Mouse (Mus musculus): Measurements from ENCODE around the gene Fkbp5. TPM values are rescaled to one million over a fixed set of nuclear protein-coding genes. Genes with fewer than 3 reads are reported as not detected.

Fkbp5 gene
- polyA plus RNA-seq, 1 experiment from 2014 or later = 26.9 TPM

GRCm38 (mm10) chr17:28386150-28386905 lies 131.0 kb downstream of the Fkbp5 start:
- Histone ChIP-seq H3K4me2 (replicated peaks; ENCODE audit: low read depth, low read length) (peak overlapping the region; percentile 30; the same call in 1 of the 2 replicates), H3K27me3 (replicated peaks; ENCODE audit: insufficient read depth, low read length) (peaks cover 6% of the 10 kb centered on the region; the same call in 1 of the 2 replicates), H3K4me1 (ENCODE audit: insufficient read depth, low read depth, low read length) (no peaks in the 10 kb centered on the region), H3K9ac (replicated peaks; ENCODE audit: low read depth) (no peak overlapping the region), H3K4me3 (ENCODE audit: low read depth, low read length) (no peak overlapping the region), H3K27ac (ENCODE audit: low read length) (no peak overlapping the region), H3K9me3 (ENCODE audit: low read length) (no peaks in the 10 kb centered on the region), H3K36me3 (ENCODE audit: insufficient read depth, low read length) (no peaks in the 10 kb centered on the region)
- WGBS = 4% methylated on average over 23 of the region's 23 CpGs
- peak; percentile 77 for DNase-seq (ENCODE audit: low spot score)
- peak; percentile 49 for ATAC-seq
- TF ChIP-seq CTCF (IDR thresholded peaks at IDR 0.05) (peak; percentile 89), EP300 (IDR thresholded peaks at IDR 0.05) (no peak)

GRCm38 (mm10) chr17:28384298-28384697 lies 133.0 kb downstream of the Fkbp5 start:
- DNase-seq (ENCODE audit: low spot score) (no peak), ATAC-seq (no peak)
- no peaks in the 10 kb centered on the region for H3K36me3 ChIP-seq (ENCODE audit: insufficient read depth, low read length)
- no peak overlapping the region for H3K4me3 ChIP-seq (ENCODE audit: low read depth, low read length)
- 73% methylated on average over 4 of the region's 4 CpGs for WGBS
- no peaks in the 10 kb centered on the region for H3K4me1 ChIP-seq (ENCODE audit: insufficient read depth, low read depth, low read length)
- H3K9me3 ChIP-seq (ENCODE audit: low read length) = no peaks in the 10 kb centered on the region
- peak; percentile 62 for TF ChIP-seq CTCF (IDR thresholded peaks at IDR 0.05)
- TF ChIP-seq EP300 (IDR thresholded peaks at IDR 0.05) = no peak
- H3K27ac ChIP-seq (ENCODE audit: low read length) = no peak overlapping the region
- H3K4me2 ChIP-seq (replicated peaks; ENCODE audit: low read depth, low read length) = no peak overlapping the region
- no peak overlapping the region for H3K9ac ChIP-seq (replicated peaks; ENCODE audit: low read depth)
- H3K27me3 ChIP-seq (replicated peaks; ENCODE audit: insufficient read depth, low read length) = peaks cover 6% of the 10 kb centered on the region; the same call in 1 of the 2 replicates

GRCm38 (mm10) chr17:28380255-28380654 lies 137.1 kb downstream of the Fkbp5 start:
- Histone ChIP-seq H3K27ac (ENCODE audit: low read length) (no peak overlapping the region), H3K9ac (replicated peaks; ENCODE audit: low read depth) (no peak overlapping the region), H3K4me1 (ENCODE audit: insufficient read depth, low read depth, low read length) (no peaks in the 10 kb centered on the region), H3K9me3 (ENCODE audit: low read length) (no peaks in the 10 kb centered on the region), H3K4me2 (replicated peaks; ENCODE audit: low read depth, low read length) (no peak overlapping the region), H3K27me3 (replicated peaks; ENCODE audit: insufficient read depth, low read length) (peaks cover 7% of the 10 kb centered on the region; the same call in 1 of the 2 replicates), H3K4me3 (ENCODE audit: low read depth, low read length) (no peak overlapping the region), H3K36me3 (ENCODE audit: insufficient read depth, low read length) (no peaks in the 10 kb centered on the region)
- TF ChIP-seq EP300 (IDR thresholded peaks at IDR 0.05) (no peak), CTCF (IDR thresholded peaks at IDR 0.05) (no peak)
- DNase-seq (ENCODE audit: low spot score) = no peak
- 14% methylated on average over 6 of the region's 6 CpGs for WGBS
- no peak for ATAC-seq

- no peak overlapping the region for H3K4me2 ChIP-seq (replicated peaks; ENCODE audit: low read depth, low read length)
- WGBS = 9% methylated on average over 17 of the region's 17 CpGs
Measured at GRCm38 (mm10) chr17:28375592-28376061, 141.7 kb downstream of the Fkbp5 start.

GRCm38 (mm10) chr17:28374494-28374893 lies 142.8 kb downstream of the Fkbp5 start:
- no peak for TF ChIP-seq EP300 (IDR thresholded peaks at IDR 0.05)
- no peak for TF ChIP-seq CTCF (IDR thresholded peaks at IDR 0.05)
- Histone ChIP-seq H3K4me1 (ENCODE audit: insufficient read depth, low read depth, low read length) (no peaks in the 10 kb centered on the region), H3K27ac (ENCODE audit: low read length) (no peak overlapping the region), H3K27me3 (replicated peaks; ENCODE audit: insufficient read depth, low read length) (peaks cover 10% of the 10 kb centered on the region; the same call in 1 of the 2 replicates), H3K9me3 (ENCODE audit: low read length) (no peaks in the 10 kb centered on the region), H3K36me3 (ENCODE audit: insufficient read depth, low read length) (no peaks in the 10 kb centered on the region), H3K4me3 (ENCODE audit: low read depth, low read length) (no peak overlapping the region), H3K9ac (replicated peaks; ENCODE audit: low read depth) (no peak overlapping the region), H3K4me2 (replicated peaks; ENCODE audit: low read depth, low read length) (no peak overlapping the region)
- DNase-seq (ENCODE audit: low spot score) (no peak), ATAC-seq (no peak)
- WGBS = 19% methylated on average over 16 of the region's 16 CpGs

More at GRCm38 (mm10) chr17:28375592-28376061, 141.7 kb downstream of the Fkbp5 start:
- H3K36me3 ChIP-seq (ENCODE audit: insufficient read depth, low read length) = no peaks in the 10 kb centered on the region
- H3K27ac ChIP-seq (ENCODE audit: low read length) = no peak overlapping the region
- H3K9ac ChIP-seq (replicated peaks; ENCODE audit: low read depth) = no peak overlapping the region
- no peaks in the 10 kb centered on the region for H3K9me3 ChIP-seq (ENCODE audit: low read length)
- ATAC-seq (peak; percentile 62), DNase-seq (ENCODE audit: low spot score) (peak; percentile 55)
- TF ChIP-seq EP300 (IDR thresholded peaks at IDR 0.05) (no peak), CTCF (IDR thresholded peaks at IDR 0.05) (no peak)
- no peaks in the 10 kb centered on the region for H3K4me1 ChIP-seq (ENCODE audit: insufficient read depth, low read depth, low read length)
- H3K27me3 ChIP-seq (replicated peaks; ENCODE audit: insufficient read depth, low read length) = peaks cover 10% of the 10 kb centered on the region; the same call in 1 of the 2 replicates
- H3K4me3 ChIP-seq (ENCODE audit: low read depth, low read length) = no peak overlapping the region

GRCm38 (mm10) chr17:28373821-28374220 lies 143.5 kb downstream of the Fkbp5 start:
- TF ChIP-seq EP300 (IDR thresholded peaks at IDR 0.05) (no peak), CTCF (IDR thresholded peaks at IDR 0.05) (peak; percentile 87)
- Histone ChIP-seq H3K4me1 (ENCODE audit: insufficient read depth, low read depth, low read length) (no peaks in the 10 kb centered on the region), H3K9ac (replicated peaks; ENCODE audit: low read depth) (no peak overlapping the region), H3K27me3 (replicated peaks; ENCODE audit: insufficient read depth, low read length) (peaks cover 10% of the 10 kb centered on the region; the same call in 1 of the 2 replicates), H3K36me3 (ENCODE audit: insufficient read depth, low read length) (no peaks in the 10 kb centered on the region), H3K4me3 (ENCODE audit: low read depth, low read length) (no peak overlapping the region), H3K4me2 (replicated peaks; ENCODE audit: low read depth, low read length) (no peak overlapping the region), H3K27ac (ENCODE audit: low read length) (no peak overlapping the region), H3K9me3 (ENCODE audit: low read length) (no peaks in the 10 kb centered on the region)
- peak; percentile 46 for ATAC-seq
- DNase-seq (ENCODE audit: low spot score) = peak; percentile 73
- 20% methylated on average over 10 of the region's 10 CpGs for WGBS
